Mouse (Mus musculus) midbrain, postnatal 0 days (tissue): Measurements from ENCODE around the gene Catip. TPM values are rescaled to one million over a fixed set of nuclear protein-coding genes. Genes with fewer than 3 reads are reported as not detected.

Experiments used
- ATAC-seq: fragments of 200-750 bp; cut with Nextera tagmentation; 2 replicates; pipeline ENCODE4 v1.8.0; 2017; ENCODE audit warnings: moderate number of reproducible peaks, mild to moderate bottlenecking, moderate TSS enrichment, moderate library complexity; ENCODE audit not compliant: low FRiP score
- DNase-seq: peaks from one replicate; pipeline ENCODE4 v3.0.0-alpha.2; 2015; ENCODE audit warnings: low spot score
- H3K27ac ChIP-seq: fragments of 300-500 bp; sonication (generic); 2 replicates; pipeline ENCODE4 v1.5.1; 2014; ENCODE audit warnings: low read depth, mild to moderate bottlenecking, low read length, mixed read lengths
- H3K27me3 ChIP-seq: fragments of 300-500 bp; sonication (generic); 2 replicates; pipeline ENCODE4 v1.6.1; 2014; ENCODE audit warnings: low read length, control low read depth, mixed read lengths; ENCODE audit not compliant: insufficient read depth
- H3K36me3 ChIP-seq: fragments of 300-500 bp; sonication (generic); 2 replicates; pipeline ENCODE4 v1.6.1; 2014; ENCODE audit warnings: low read length, control low read depth, mixed read lengths; ENCODE audit not compliant: insufficient read depth
- H3K4me1 ChIP-seq: fragments of 300-500 bp; sonication (generic); 2 replicates; pipeline ENCODE4 v1.6.1; 2014; ENCODE audit warnings: mild to moderate bottlenecking, control low read depth, antibody characterized with exemption, low read length, mixed read lengths; ENCODE audit not compliant: insufficient read depth
- H3K4me2 ChIP-seq: fragments of 300-500 bp; sonication (generic); 2 replicates; pipeline ENCODE4 v1.6.1; 2014; ENCODE audit warnings: low read depth, mild to moderate bottlenecking, low read length, mixed read lengths; ENCODE audit not compliant: poor library complexity, severe bottlenecking
- H3K4me3 ChIP-seq: fragments of 300-500 bp; sonication (generic); 2 replicates; pipeline ENCODE4 v1.5.1; 2014; ENCODE audit warnings: low read depth, mild to moderate bottlenecking, low read length, moderate library complexity
- H3K9ac ChIP-seq: fragments of 300-500 bp; sonication (generic); replicated peaks from 2 replicates; pipeline ENCODE4 v1.6.1; 2014; ENCODE audit warnings: mild to moderate bottlenecking, low read length, moderate library complexity, mixed read lengths; ENCODE audit not compliant: poor library complexity, severe bottlenecking
- H3K9me3 ChIP-seq: fragments of 300-500 bp; sonication (generic); 2 replicates; pipeline ENCODE4 v1.6.1; 2016; ENCODE audit warnings: low read length, control low read depth
- CTCF ChIP-seq: IDR thresholded peaks from 2 replicates; pipeline ENCODE4 v1.5.1; 2016; ENCODE audit warnings: antibody characterized with exemption, mild to moderate bottlenecking
- WGBS: fragments of 180-500 bp; shearing (Covaris S2); extraction: QIAGEN DNeasy Blood & Tissue Kit; methylation state at CpG from one replicate; pipeline ENCODE4 v1.1.7; 2014; 5-methylcytosine and 5-hydroxymethylcytosine counted together
- polyA plus RNA-seq: library from polyadenylated mRNA; unstranded; fragments of >200 nt; fragmentation: Nextera tagmentation; extraction: Ambion mirVana; gene quantifications from 2 replicates; pipeline ENCODE4 v1.2.1, GENCODE M21; 2015
- total RNA-seq: library from RNA; depleted of rRNA; stranded (reverse); fragments of >200 nt; gene quantifications from 2 replicates; pipeline ENCODE4 v1.2.3, GENCODE M21; 2014

The Catip gene
- total and polyA plus RNA-seq, 2 experiments from 2014 or later = 2.4 to 4.0 TPM

GRCm38 (mm10) chr1:74329899-74330431, 31.9 kb upstream of the Catip start:
- H3K9me3 ChIP-seq = no peaks in the 10 kb centered on the region

GRCm38 (mm10) chr1:74331046-74331681, 30.7 kb upstream of the Catip start:
- no peak overlapping the region for H3K9ac ChIP-seq
- 0 out of 2 replicates have a peak, but pooled peaks cover 2% of the 10 kb centered on the region for H3K4me1 ChIP-seq
- no peak overlapping the region for H3K4me3 ChIP-seq
- no peak for DNase-seq
- peak overlapping the region; percentile 51; the same call in 1 of the 2 replicates for H3K27ac ChIP-seq
- H3K36me3 ChIP-seq = no peaks in the 10 kb centered on the region
- 75% methylated on average over 4 of the region's 4 CpGs for WGBS
- H3K27me3 ChIP-seq = no peaks in the 10 kb centered on the region
- no peak overlapping the region for H3K4me2 ChIP-seq
- ATAC-seq = no peak
- TF ChIP-seq CTCF = no peak
- no peaks in the 10 kb centered on the region for H3K9me3 ChIP-seq

More at GRCm38 (mm10) chr1:74329899-74330431, 31.9 kb upstream of the Catip start:
- no peak for ATAC-seq
- Histone ChIP-seq H3K36me3 (no peaks in the 10 kb centered on the region), H3K9ac (no peak overlapping the region), H3K27me3 (no peaks in the 10 kb centered on the region), H3K4me3 (no peak overlapping the region), H3K4me1 (0 out of 2 replicates have a peak, but pooled peaks cover 2% of the 10 kb centered on the region), H3K27ac (no peak overlapping the region), H3K4me2 (no peak overlapping the region)
- WGBS = 77% methylated on average over 7 of the region's 7 CpGs
- TF ChIP-seq CTCF = no peak
- DNase-seq = peak; percentile 37

GRCm38 (mm10) chr1:74332241-74332763, 29.6 kb upstream of the Catip start:
- Histone ChIP-seq H3K4me3 (peak overlapping the region; percentile 48), H3K9me3 (no peaks in the 10 kb centered on the region), H3K4me1 (0 out of 2 replicates have a peak, but pooled peaks cover 2% of the 10 kb centered on the region), H3K36me3 (no peaks in the 10 kb centered on the region), H3K27me3 (no peaks in the 10 kb centered on the region), H3K9ac (peak overlapping the region; percentile 62), H3K27ac (peak overlapping the region; percentile 51), H3K4me2 (peak overlapping the region; percentile 88)
- peak; percentile 70 for TF ChIP-seq CTCF
- ATAC-seq (peak; percentile 93), DNase-seq (peak; percentile 97)
- under 1% methylated on average over 36 of the region's 36 CpGs for WGBS

GRCm38 (mm10) chr1:74332930-74333329, 29.0 kb upstream of the Catip start:
- DNase-seq (no peak), ATAC-seq (no peak)
- no peaks in the 10 kb centered on the region for H3K36me3 ChIP-seq
- peak overlapping the region; percentile 88 for H3K4me2 ChIP-seq
- H3K4me3 ChIP-seq = peak overlapping the region; percentile 48
- WGBS = 2% methylated on average over 9 of the region's 9 CpGs
- peak overlapping the region; percentile 51 for H3K27ac ChIP-seq
- no peaks in the 10 kb centered on the region for H3K9me3 ChIP-seq
- H3K4me1 ChIP-seq = 0 out of 2 replicates have a peak, but pooled peaks cover 2% of the 10 kb centered on the region
- no peak for TF ChIP-seq CTCF
- peak overlapping the region; percentile 62 for H3K9ac ChIP-seq
- H3K27me3 ChIP-seq = no peaks in the 10 kb centered on the region

GRCm38 (mm10) chr1:74334607-74335006, 27.3 kb upstream of the Catip start:
- DNase-seq = no peak

GRCm38 (mm10) chr1:74335033-74335432, 26.9 kb upstream of the Catip start:
- H3K27me3 ChIP-seq = no peaks in the 10 kb centered on the region
- no peaks in the 10 kb centered on the region for H3K36me3 ChIP-seq
- ATAC-seq (no peak), DNase-seq (no peak)
- no peak overlapping the region for H3K4me3 ChIP-seq
- 58% methylated on average over 4 of the region's 4 CpGs for WGBS
- no peak overlapping the region for H3K27ac ChIP-seq
- 0 out of 2 replicates have a peak, but pooled peaks cover 2% of the 10 kb centered on the region for H3K4me1 ChIP-seq
- H3K9ac ChIP-seq = no peak overlapping the region
- H3K9me3 ChIP-seq = no peaks in the 10 kb centered on the region
- no peak overlapping the region for H3K4me2 ChIP-seq
- TF ChIP-seq CTCF = no peak

More at GRCm38 (mm10) chr1:74334607-74335006, 27.3 kb upstream of the Catip start:
- WGBS = 88% methylated on average over 3 of the region's 3 CpGs
- Histone ChIP-seq H3K27ac (no peak overlapping the region), H3K4me2 (no peak overlapping the region), H3K9ac (no peak overlapping the region), H3K27me3 (no peaks in the 10 kb centered on the region), H3K4me3 (no peak overlapping the region), H3K9me3 (no peaks in the 10 kb centered on the region), H3K4me1 (0 out of 2 replicates have a peak, but pooled peaks cover 2% of the 10 kb centered on the region), H3K36me3 (no peaks in the 10 kb centered on the region)
- no peak for TF ChIP-seq CTCF
- ATAC-seq = no peak
